Mouse (Mus musculus) embryonic facial prominence, embryonic 15.5 days (tissue): ENCODE data around the gene Impg1. TPM values are rescaled to one million over a fixed set of nuclear protein-coding genes. Genes with fewer than 3 reads are reported as not detected.

Experiments
- ATAC-seq: fragments of 200-750 bp; cut with Nextera tagmentation; 2 replicates; pipeline ENCODE4 v1.8.0; 2017; ENCODE audit warnings: low read depth, moderate TSS enrichment; ENCODE audit not compliant: insufficient number of reproducible peaks, low FRiP score, low TSS enrichment
- H3K27ac ChIP-seq: fragments of 300-500 bp; sonication (generic); replicated peaks from 2 replicates; pipeline ENCODE4 v1.5.1; 2015; ENCODE audit warnings: mild to moderate bottlenecking, inconsistent platforms
- H3K27me3 ChIP-seq: fragments of 300-500 bp; sonication (generic); 2 replicates; pipeline ENCODE4 v1.6.1; 2015; ENCODE audit warnings: inconsistent platforms
- H3K36me3 ChIP-seq: fragments of 300-500 bp; sonication (generic); 2 replicates; pipeline ENCODE4 v1.6.1; 2015; ENCODE audit warnings: mild to moderate bottlenecking, inconsistent platforms
- H3K4me1 ChIP-seq: fragments of 300-500 bp; sonication (generic); 2 replicates; pipeline ENCODE4 v1.6.1; 2015; ENCODE audit warnings: inconsistent platforms
- H3K4me2 ChIP-seq: fragments of 300-500 bp; sonication (generic); replicated peaks from 2 replicates; pipeline ENCODE4 v1.6.1; 2015; ENCODE audit warnings: mild to moderate bottlenecking, inconsistent platforms
- H3K4me3 ChIP-seq: fragments of 300-500 bp; sonication (generic); replicated peaks from 2 replicates; pipeline ENCODE4 v1.5.1; 2015; ENCODE audit warnings: mild to moderate bottlenecking, inconsistent platforms
- H3K9ac ChIP-seq: fragments of 300-500 bp; sonication (generic); 2 replicates; pipeline ENCODE4 v1.6.1; 2015; ENCODE audit warnings: inconsistent platforms
- H3K9me3 ChIP-seq: fragments of 300-500 bp; sonication (generic); replicated peaks from 2 replicates; pipeline ENCODE4 v1.6.1; 2016; ENCODE audit warnings: inconsistent platforms
- WGBS: fragments of 180-500 bp; shearing (Covaris S2); methylation state at CpG from one replicate; pipeline ENCODE4 v1.1.7; 2015; 5-methylcytosine and 5-hydroxymethylcytosine counted together
- polyA plus RNA-seq: library from polyadenylated mRNA; unstranded; fragments of >200 nt; fragmentation: Nextera tagmentation; extraction: Ambion mirVana; gene quantifications from 2 replicates; pipeline ENCODE4 v1.2.1, GENCODE M21; 2015

Gene Impg1
- polyA plus RNA-seq, 1 experiment from 2014 or later: 0.08 TPM

- Histone ChIP-seq H3K27ac (no peak overlapping the region), H3K36me3 (no peaks in the 10 kb centered on the region), H3K4me1 (no peaks in the 10 kb centered on the region), H3K9ac (no peak overlapping the region), H3K4me3 (no peak overlapping the region), H3K4me2 (no peak overlapping the region), H3K27me3 (no peaks in the 10 kb centered on the region), H3K9me3 (no peaks in the 10 kb centered on the region)
- 70% methylated on average over 5 of the region's 5 CpGs for WGBS
- ATAC-seq: no peak
These were observed 151.7 kb downstream of the Impg1 start for GRCm38 (mm10) chr9:80313610-80314009.

- Histone ChIP-seq H3K9me3 (no peaks in the 10 kb centered on the region), H3K27ac (no peak overlapping the region), H3K4me2 (no peak overlapping the region), H3K36me3 (0 out of 2 replicates have a peak, but pooled peaks cover 3% of the 10 kb centered on the region), H3K4me3 (no peak overlapping the region), H3K9ac (no peak overlapping the region), H3K4me1 (no peaks in the 10 kb centered on the region), H3K27me3 (no peaks in the 10 kb centered on the region)
- 85% methylated on average over 13 of the region's 13 CpGs for WGBS
- no peak for ATAC-seq
These were observed 157.7 kb downstream of the Impg1 start for GRCm38 (mm10) chr9:80307629-80308028.

- Histone ChIP-seq H3K36me3 (0 out of 2 replicates have a peak, but pooled peaks cover 3% of the 10 kb centered on the region), H3K9me3 (no peaks in the 10 kb centered on the region), H3K9ac (no peak overlapping the region), H3K4me1 (no peaks in the 10 kb centered on the region), H3K27ac (no peak overlapping the region), H3K27me3 (no peaks in the 10 kb centered on the region), H3K4me2 (no peak overlapping the region), H3K4me3 (no peak overlapping the region)
- 51% methylated on average over 11 of the region's 11 CpGs for WGBS
- ATAC-seq: no peak
These were observed 158.4 kb downstream of the Impg1 start for GRCm38 (mm10) chr9:80306853-80307252.

- no peaks in the 10 kb centered on the region for H3K27me3 ChIP-seq
- 84% methylated on average over 4 of the region's 4 CpGs for WGBS
- H3K36me3 ChIP-seq: 0 out of 2 replicates have a peak, but pooled peaks cover 3% of the 10 kb centered on the region
These were observed 158.9 kb downstream of the Impg1 start for GRCm38 (mm10) chr9:80306390-80306789.

GRCm38 (mm10) chr9:80303518-80303917, 161.8 kb downstream of the Impg1 start:
- Histone ChIP-seq H3K4me3 (no peak overlapping the region), H3K27ac (no peak overlapping the region), H3K4me2 (no peak overlapping the region), H3K4me1 (no peaks in the 10 kb centered on the region), H3K9me3 (no peaks in the 10 kb centered on the region), H3K27me3 (no peaks in the 10 kb centered on the region), H3K36me3 (peaks cover 10% of the 10 kb centered on the region; the same call in 1 of the 2 replicates), H3K9ac (no peak overlapping the region)
- ATAC-seq: no peak
- 68% methylated on average over 4 of the region's 4 CpGs for WGBS

More at GRCm38 (mm10) chr9:80306390-80306789, 158.9 kb downstream of the Impg1 start:
- ATAC-seq: no peak
- H3K9me3 ChIP-seq: no peaks in the 10 kb centered on the region
- no peak overlapping the region for H3K4me2 ChIP-seq
- H3K9ac ChIP-seq: no peak overlapping the region
- H3K4me3 ChIP-seq: no peak overlapping the region
- no peaks in the 10 kb centered on the region for H3K4me1 ChIP-seq
- no peak overlapping the region for H3K27ac ChIP-seq

- Histone ChIP-seq H3K27me3 (no peaks in the 10 kb centered on the region), H3K4me2 (no peak overlapping the region), H3K27ac (no peak overlapping the region), H3K4me1 (no peaks in the 10 kb centered on the region), H3K4me3 (no peak overlapping the region), H3K36me3 (peaks cover 8% of the 10 kb centered on the region; the same call in 1 of the 2 replicates), H3K9me3 (no peaks in the 10 kb centered on the region), H3K9ac (no peak overlapping the region)
- WGBS: 86% methylated on average over 9 of the region's 9 CpGs
- no peak for ATAC-seq
These were observed 166.2 kb downstream of the Impg1 start for GRCm38 (mm10) chr9:80299031-80299430.

GRCm38 (mm10) chr9:80296086-80296485, 169.2 kb downstream of the Impg1 start:
- Histone ChIP-seq H3K9ac (no peak overlapping the region), H3K36me3 (peaks cover 19% of the 10 kb centered on the region), H3K9me3 (no peaks in the 10 kb centered on the region), H3K4me2 (no peak overlapping the region), H3K4me3 (no peak overlapping the region), H3K4me1 (no peaks in the 10 kb centered on the region), H3K27me3 (no peaks in the 10 kb centered on the region), H3K27ac (no peak overlapping the region)
- no peak for ATAC-seq
- 50% methylated on average over 4 of the region's 4 CpGs for WGBS

GRCm38 (mm10) chr9:80293056-80293584, 172.2 kb downstream of the Impg1 start:
- H3K9ac ChIP-seq: no peak overlapping the region
- H3K9me3 ChIP-seq: no peaks in the 10 kb centered on the region
- H3K4me1 ChIP-seq: no peaks in the 10 kb centered on the region
- H3K4me3 ChIP-seq: no peak overlapping the region
- peaks cover 20% of the 10 kb centered on the region for H3K36me3 ChIP-seq
- H3K27ac ChIP-seq: no peak overlapping the region
- 54% methylated on average over 2 of the region's 2 CpGs for WGBS
- ATAC-seq: no peak
- H3K27me3 ChIP-seq: no peaks in the 10 kb centered on the region
- no peak overlapping the region for H3K4me2 ChIP-seq

GRCm38 (mm10) chr9:80286845-80287244, 178.4 kb downstream of the Impg1 start:
- Histone ChIP-seq H3K9me3 (no peaks in the 10 kb centered on the region), H3K4me3 (no peak overlapping the region), H3K4me1 (no peaks in the 10 kb centered on the region), H3K27me3 (no peaks in the 10 kb centered on the region), H3K27ac (no peak overlapping the region), H3K36me3 (peaks cover 22% of the 10 kb centered on the region; the same call in 1 of the 2 replicates), H3K9ac (no peak overlapping the region), H3K4me2 (no peak overlapping the region)
- no peak for ATAC-seq
- 88% methylated on average over 7 of the region's 7 CpGs for WGBS

GRCm38 (mm10) chr9:80284539-80285174, 180.6 kb downstream of the Impg1 start:
- no peak for ATAC-seq
- H3K27me3 ChIP-seq: no peaks in the 10 kb centered on the region
- WGBS: 81% methylated on average over 2 of the region's 2 CpGs

GRCm38 (mm10) chr9:80282426-80282825, 182.9 kb downstream of the Impg1 start:
- Histone ChIP-seq H3K4me3 (no peak overlapping the region), H3K4me2 (no peak overlapping the region), H3K4me1 (no peaks in the 10 kb centered on the region), H3K9ac (no peak overlapping the region), H3K36me3 (peaks cover 7% of the 10 kb centered on the region; the same call in 1 of the 2 replicates), H3K9me3 (no peaks in the 10 kb centered on the region), H3K27me3 (no peaks in the 10 kb centered on the region), H3K27ac (no peak overlapping the region)
- WGBS: 93% methylated on average over 3 of the region's 3 CpGs
- no peak for ATAC-seq

More at GRCm38 (mm10) chr9:80284539-80285174, 180.6 kb downstream of the Impg1 start:
- Histone ChIP-seq H3K4me2 (no peak overlapping the region), H3K4me1 (no peaks in the 10 kb centered on the region), H3K9ac (no peak overlapping the region), H3K9me3 (no peaks in the 10 kb centered on the region), H3K4me3 (no peak overlapping the region), H3K27ac (no peak overlapping the region), H3K36me3 (peaks cover 15% of the 10 kb centered on the region; the same call in 1 of the 2 replicates)

GRCm38 (mm10) chr9:80280724-80281123, 184.6 kb downstream of the Impg1 start:
- no peak overlapping the region for H3K4me3 ChIP-seq
- H3K27me3 ChIP-seq: no peaks in the 10 kb centered on the region
- H3K27ac ChIP-seq: no peak overlapping the region
- 92% methylated on average over 1 of the region's 1 CpGs for WGBS
- peaks cover 7% of the 10 kb centered on the region; the same call in 1 of the 2 replicates for H3K36me3 ChIP-seq
- H3K4me2 ChIP-seq: no peak overlapping the region
- ATAC-seq: no peak
- H3K4me1 ChIP-seq: no peaks in the 10 kb centered on the region
- H3K9ac ChIP-seq: no peak overlapping the region
- H3K9me3 ChIP-seq: no peaks in the 10 kb centered on the region
